Mouse (Mus musculus): Measurements from ENCODE around the gene Lrrc51. TPM values are rescaled to one million over a fixed set of nuclear protein-coding genes. Genes with fewer than 3 reads are reported as not detected.

Gene Lrrc51
- total RNA-seq (2017): 2.4 and 3.2 TPM in 2 replicates

GRCm38 (mm10) chr7:101933751-101934240, at the start of gene Lrrc51, which contains the start of gene Numa1:
TSS of gene Lrrc51 (minus strand) at chr7:101933895.
TSS of gene Numa1 (plus strand) at chr7:101934111.
- peak; percentile 98 to 99 for ATAC-seq (replicated peaks in 1 of 2; ENCODE audit: insufficient read depth in 1 of 2, low FRiP score in 2 of 2, low TSS enrichment in 1 of 2, low read depth in 1 of 2, poor library complexity in 2 of 2, severe bottlenecking in 2 of 2)

GRCm38 (mm10) chr7:101982735-101983134, 49.0 kb upstream of the Lrrc51 start:
- ATAC-seq (replicated peaks in 1 of 2; ENCODE audit: insufficient read depth in 1 of 2, low FRiP score in 2 of 2, low TSS enrichment in 1 of 2, low read depth in 1 of 2, poor library complexity in 2 of 2, severe bottlenecking in 2 of 2): no peak

GRCm38 (mm10) chr7:101974505-101974904, 40.8 kb upstream of the Lrrc51 start:
- no peak for ATAC-seq (replicated peaks in 1 of 2; ENCODE audit: insufficient read depth in 1 of 2, low FRiP score in 2 of 2, low TSS enrichment in 1 of 2, low read depth in 1 of 2, poor library complexity in 2 of 2, severe bottlenecking in 2 of 2)

GRCm38 (mm10) chr7:101973730-101974129, 40.0 kb upstream of the Lrrc51 start:
- ATAC-seq (replicated peaks in 1 of 2; ENCODE audit: insufficient read depth in 1 of 2, low FRiP score in 2 of 2, low TSS enrichment in 1 of 2, low read depth in 1 of 2, poor library complexity in 2 of 2, severe bottlenecking in 2 of 2): no peak

- ATAC-seq (replicated peaks in 1 of 2; ENCODE audit: insufficient read depth in 1 of 2, low FRiP score in 2 of 2, low TSS enrichment in 1 of 2, low read depth in 1 of 2, poor library complexity in 2 of 2, severe bottlenecking in 2 of 2): no peak
Observed at GRCm38 (mm10) chr7:101971721-101972120, 38.0 kb upstream of the Lrrc51 start.

- peak; percentile 52 to 55 for ATAC-seq (replicated peaks in 1 of 2; ENCODE audit: insufficient read depth in 1 of 2, low FRiP score in 2 of 2, low TSS enrichment in 1 of 2, low read depth in 1 of 2, poor library complexity in 2 of 2, severe bottlenecking in 2 of 2)
Observed at GRCm38 (mm10) chr7:101970821-101971461, 37.2 kb upstream of the Lrrc51 start.

- peak; percentile 9 to 15; a peak in 2 of 4 replicates for ATAC-seq (replicated peaks in 1 of 2; ENCODE audit: insufficient read depth in 1 of 2, low FRiP score in 2 of 2, low TSS enrichment in 1 of 2, low read depth in 1 of 2, poor library complexity in 2 of 2, severe bottlenecking in 2 of 2)
Observed at GRCm38 (mm10) chr7:101970429-101970775, 36.7 kb upstream of the Lrrc51 start.

GRCm38 (mm10) chr7:101969694-101970428, 36.2 kb upstream of the Lrrc51 start:
- ATAC-seq (replicated peaks in 1 of 2; ENCODE audit: insufficient read depth in 1 of 2, low FRiP score in 2 of 2, low TSS enrichment in 1 of 2, low read depth in 1 of 2, poor library complexity in 2 of 2, severe bottlenecking in 2 of 2): peak; percentile 46 to 62

GRCm38 (mm10) chr7:101968751-101969150, 35.1 kb upstream of the Lrrc51 start:
- ATAC-seq (replicated peaks in 1 of 2; ENCODE audit: insufficient read depth in 1 of 2, low FRiP score in 2 of 2, low TSS enrichment in 1 of 2, low read depth in 1 of 2, poor library complexity in 2 of 2, severe bottlenecking in 2 of 2): no peak

GRCm38 (mm10) chr7:101967256-101967655, 33.6 kb upstream of the Lrrc51 start:
- no peak for ATAC-seq (replicated peaks in 1 of 2; ENCODE audit: insufficient read depth in 1 of 2, low FRiP score in 2 of 2, low TSS enrichment in 1 of 2, low read depth in 1 of 2, poor library complexity in 2 of 2, severe bottlenecking in 2 of 2)

GRCm38 (mm10) chr7:101965606-101966005, 31.9 kb upstream of the Lrrc51 start:
- peak; percentile 47 to 57; a peak in 3 of 4 replicates for ATAC-seq (replicated peaks in 1 of 2; ENCODE audit: insufficient read depth in 1 of 2, low FRiP score in 2 of 2, low TSS enrichment in 1 of 2, low read depth in 1 of 2, poor library complexity in 2 of 2, severe bottlenecking in 2 of 2)

- ATAC-seq (replicated peaks in 1 of 2; ENCODE audit: insufficient read depth in 1 of 2, low FRiP score in 2 of 2, low TSS enrichment in 1 of 2, low read depth in 1 of 2, poor library complexity in 2 of 2, severe bottlenecking in 2 of 2): no peak
Observed at GRCm38 (mm10) chr7:101964551-101964950, 30.9 kb upstream of the Lrrc51 start.

- no peak for ATAC-seq (replicated peaks in 1 of 2; ENCODE audit: insufficient read depth in 1 of 2, low FRiP score in 2 of 2, low TSS enrichment in 1 of 2, low read depth in 1 of 2, poor library complexity in 2 of 2, severe bottlenecking in 2 of 2)
Observed at GRCm38 (mm10) chr7:101963621-101964020, 29.9 kb upstream of the Lrrc51 start.

GRCm38 (mm10) chr7:101962829-101963228, 29.1 kb upstream of the Lrrc51 start:
- ATAC-seq (replicated peaks in 1 of 2; ENCODE audit: insufficient read depth in 1 of 2, low FRiP score in 2 of 2, low TSS enrichment in 1 of 2, low read depth in 1 of 2, poor library complexity in 2 of 2, severe bottlenecking in 2 of 2): no peak

GRCm38 (mm10) chr7:101956911-101957310, 23.2 kb upstream of the Lrrc51 start:
- ATAC-seq (replicated peaks in 1 of 2; ENCODE audit: insufficient read depth in 1 of 2, low FRiP score in 2 of 2, low TSS enrichment in 1 of 2, low read depth in 1 of 2, poor library complexity in 2 of 2, severe bottlenecking in 2 of 2): no peak

GRCm38 (mm10) chr7:101956481-101956880, 22.8 kb upstream of the Lrrc51 start:
- ATAC-seq (replicated peaks in 1 of 2; ENCODE audit: insufficient read depth in 1 of 2, low FRiP score in 2 of 2, low TSS enrichment in 1 of 2, low read depth in 1 of 2, poor library complexity in 2 of 2, severe bottlenecking in 2 of 2): 0 out of 4 replicates have a peak, but pooled peaks of 1 of the 2 experiments have one; percentile 27

GRCm38 (mm10) chr7:101955862-101956261, 22.2 kb upstream of the Lrrc51 start:
- ATAC-seq (replicated peaks in 1 of 2; ENCODE audit: insufficient read depth in 1 of 2, low FRiP score in 2 of 2, low TSS enrichment in 1 of 2, low read depth in 1 of 2, poor library complexity in 2 of 2, severe bottlenecking in 2 of 2): no peak

GRCm38 (mm10) chr7:101955276-101955675, 21.6 kb upstream of the Lrrc51 start:
- ATAC-seq (replicated peaks in 1 of 2; ENCODE audit: insufficient read depth in 1 of 2, low FRiP score in 2 of 2, low TSS enrichment in 1 of 2, low read depth in 1 of 2, poor library complexity in 2 of 2, severe bottlenecking in 2 of 2): no peak

All from hematopoietic stem cell, adult 5-6 weeks (primary cell).